Mouse (Mus musculus): Measurements from ENCODE around the gene Trem2.

DNA sequence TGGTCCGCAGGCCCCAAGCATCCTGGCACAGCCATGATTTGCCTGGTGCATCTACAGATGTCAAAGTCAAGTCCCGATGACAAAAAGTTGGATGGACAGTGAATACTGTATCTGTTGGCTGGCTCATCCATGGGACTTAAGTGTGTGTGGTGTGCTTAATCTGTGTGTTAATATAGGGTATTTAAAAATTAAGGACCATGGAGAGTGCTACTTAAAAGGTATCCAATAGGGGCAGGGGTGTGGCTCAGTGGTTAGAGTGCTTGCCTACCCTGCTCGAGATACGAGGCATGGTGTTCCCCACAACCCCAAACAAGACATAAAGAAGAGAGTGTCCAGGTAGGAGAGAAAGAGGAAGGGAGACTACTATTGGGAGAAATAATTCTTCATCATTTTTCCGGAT, 44.4 kb upstream of the Trem2 start:
- TF ChIP-seq CTCF (IDR thresholded peaks at IDR 0.05; ENCODE audit: insufficient read depth, low read length) (no peak), POLR2A (IDR thresholded peaks at IDR 0.05; ENCODE audit: borderline replicate concordance, extremely low read depth, low read depth, low read length) (no peak)

Data from lung, adult 2 months (tissue).